Mouse (Mus musculus) myocyte (in vitro differentiated cells): ENCODE results near the gene Asap3. TPM values are rescaled to one million over a fixed set of nuclear protein-coding genes. Genes with fewer than 3 reads are reported as not detected.

ENCODE experiments used
- H3K27me3 ChIP-seq: one replicate; pipeline ENCODE4 v1.6.1; 2011; ENCODE audit not compliant: control insufficient read depth, insufficient read depth, insufficient read length
- H3K36me3 ChIP-seq: one replicate; pipeline ENCODE4 v1.6.1; 2011; ENCODE audit not compliant: control insufficient read depth, insufficient read depth
- H3K4me2 ChIP-seq: one replicate; pipeline ENCODE4 v1.6.1; 2011; ENCODE audit warnings: low read depth, control low read depth
- H3K4me3 ChIP-seq: one replicate; pipeline ENCODE4 v1.5.1; 2011; ENCODE audit warnings: mild to moderate bottlenecking, control low read depth, moderate library complexity
- H3K79me2 ChIP-seq: one replicate; pipeline ENCODE4 v1.6.1; 2011; ENCODE audit not compliant: control insufficient read depth, insufficient read depth
- H3ac ChIP-seq: one replicate; pipeline ENCODE4 v1.6.1; 2011; ENCODE audit not compliant: control insufficient read depth, insufficient read length
- CEBPB ChIP-seq: IDR thresholded peaks from 2 replicates; pipeline ENCODE4 v1.6.1; 2011; ENCODE audit warnings: mild to moderate bottlenecking, moderate library complexity; ENCODE audit not compliant: poor library complexity, insufficient read depth, severe bottlenecking
- E2F4 ChIP-seq: IDR thresholded peaks from one replicate; pipeline ENCODE4 v1.6.1; 2011; ENCODE audit warnings: mild to moderate bottlenecking, control low read depth, moderate library complexity; ENCODE audit not compliant: insufficient read depth
- MAX ChIP-seq: IDR thresholded peaks from one replicate; pipeline ENCODE4 v1.6.1; 2011; ENCODE audit warnings: low read depth, mild to moderate bottlenecking, control low read depth
- MYOD1 ChIP-seq, 3 experiments: IDR thresholded peaks; one replicate each; pipeline ENCODE4 v1.6.1; 2011; ENCODE audit warnings: control low read depth in 2 of 3, low read depth in 2 of 3, mild to moderate bottlenecking in 2 of 3, moderate library complexity in 1 of 3; ENCODE audit not compliant: insufficient read length in 2 of 3, control insufficient read depth in 1 of 3
- MYOG ChIP-seq, 3 experiments: IDR thresholded peaks; one replicate each; pipeline ENCODE4 v1.6.1; 2011; ENCODE audit warnings: control low read depth in 2 of 3, low read depth in 2 of 3, mild to moderate bottlenecking in 2 of 3; ENCODE audit not compliant: insufficient read length in 2 of 3, control insufficient read depth in 1 of 3, insufficient read depth in 1 of 3
- POLR2A ChIP-seq: IDR thresholded peaks from one replicate; pipeline ENCODE4 v1.6.1; 2011; ENCODE audit warnings: low read depth, mild to moderate bottlenecking, control low read depth, moderate library complexity; ENCODE audit not compliant: insufficient read length
- POLR2AphosphoS2 ChIP-seq: IDR thresholded peaks from one replicate; pipeline ENCODE4 v1.6.1; 2011; ENCODE audit warnings: low read depth, control low read depth; ENCODE audit not compliant: insufficient read length
- REST ChIP-seq: IDR thresholded peaks from one replicate; pipeline ENCODE4 v1.6.1; 2011; ENCODE audit warnings: mild to moderate bottlenecking, control low read depth, moderate library complexity; ENCODE audit not compliant: insufficient read depth, insufficient read length
- SRF ChIP-seq: IDR thresholded peaks from one replicate; pipeline ENCODE4 v1.6.1; 2011; ENCODE audit warnings: low read depth; ENCODE audit not compliant: control insufficient read depth, insufficient read length
- TCF12 ChIP-seq: IDR thresholded peaks from one replicate; pipeline ENCODE4 v1.6.1; 2011; ENCODE audit warnings: mild to moderate bottlenecking, control low read depth; ENCODE audit not compliant: poor library complexity, insufficient read depth, severe bottlenecking
- TCF3 ChIP-seq: IDR thresholded peaks from one replicate; pipeline ENCODE4 v1.6.1; 2011; ENCODE audit warnings: low read depth, control low read depth; ENCODE audit not compliant: insufficient read length
- USF1 ChIP-seq: IDR thresholded peaks from one replicate; pipeline ENCODE4 v1.6.1; 2011; ENCODE audit warnings: low read depth, mild to moderate bottlenecking, control low read depth, moderate library complexity
- polyA plus RNA-seq: library from polyadenylated mRNA; unstranded; fragments of >200 nt; fragmentation: generic; extraction: Trizol; gene quantifications from one replicate; pipeline ENCODE4 v1.2.1, GENCODE M21; 2012; ENCODE audit warnings: missing spikeins

The Asap3 gene
- polyA plus RNA-seq, 1 experiment: 3.9 TPM

DNA sequence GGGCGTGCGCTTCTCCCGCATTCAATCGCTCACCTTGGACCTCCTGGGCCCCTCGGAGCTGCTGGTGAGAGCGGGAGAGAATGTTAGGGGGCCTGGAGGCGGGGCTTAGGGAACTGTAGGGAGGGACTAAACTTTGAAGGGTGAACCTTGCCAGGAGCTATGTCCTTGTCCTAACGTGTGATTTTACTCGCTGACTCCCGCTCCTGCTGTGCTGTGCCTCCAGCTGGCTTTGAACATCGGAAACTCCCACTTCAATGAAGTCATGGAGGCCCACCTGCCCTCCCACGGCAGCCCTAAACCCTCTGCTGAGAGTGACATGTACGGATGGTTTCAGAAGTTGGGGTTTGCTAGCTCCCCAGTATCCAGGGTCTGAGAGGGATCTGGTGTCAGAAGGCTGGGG lies 32.5 kb downstream of the Asap3 start:
- peaks cover 6% of the 10 kb centered on the region for H3K36me3 ChIP-seq
- no peak overlapping the region for H3K4me3 ChIP-seq
- no peak overlapping the region for H3ac ChIP-seq
- H3K79me2 ChIP-seq: no peaks in the 10 kb centered on the region
- TF ChIP-seq MYOG (IDR thresholded peaks at IDR 0.05; ENCODE audit: control insufficient read depth in 1 of 3, insufficient read depth in 1 of 3, insufficient read length in 2 of 3, low read depth in 2 of 3) (no peak), MYOD1 (IDR thresholded peaks at IDR 0.05; ENCODE audit: control insufficient read depth in 1 of 3, insufficient read length in 2 of 3, low read depth in 2 of 3) (no peak), TCF3 (no peak), REST (no peak), CEBPB (no peak), TCF12 (no peak), POLR2AphosphoS2 (no peak)
- H3K4me2 ChIP-seq: no peak overlapping the region
- no peaks in the 10 kb centered on the region for H3K27me3 ChIP-seq

DNA sequence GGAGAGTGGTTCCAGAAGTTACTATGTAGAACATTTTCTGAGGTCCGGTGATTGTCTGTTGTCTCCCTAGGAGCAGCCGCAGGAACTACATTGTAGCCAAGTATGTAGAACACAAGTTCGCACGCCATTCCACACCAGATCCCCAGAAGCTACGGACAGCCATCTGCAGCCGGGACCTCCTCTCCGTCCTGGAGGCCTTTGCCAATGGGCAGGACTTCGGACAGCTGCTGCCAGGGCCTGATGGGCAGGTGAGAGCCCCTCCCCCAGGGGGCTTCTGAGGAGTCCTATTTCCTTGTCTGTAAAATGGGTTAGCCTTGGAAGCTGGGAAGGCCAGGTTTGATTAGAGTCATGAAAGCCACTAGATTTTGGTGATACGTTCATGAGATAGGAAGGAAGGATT lies 32.9 kb downstream of the Asap3 start:
- no peak for TF ChIP-seq E2F4
- TF ChIP-seq POLR2AphosphoS2: no peak
- TF ChIP-seq REST: no peak
- no peak for TF ChIP-seq MYOD1 (IDR thresholded peaks at IDR 0.05; ENCODE audit: control insufficient read depth in 1 of 3, insufficient read length in 2 of 3, low read depth in 2 of 3)
- no peak for TF ChIP-seq MAX
- no peak for TF ChIP-seq POLR2A
- TF ChIP-seq MYOG (IDR thresholded peaks at IDR 0.05; ENCODE audit: control insufficient read depth in 1 of 3, insufficient read depth in 1 of 3, insufficient read length in 2 of 3, low read depth in 2 of 3): no peak
- no peak for TF ChIP-seq CEBPB
- TF ChIP-seq TCF3: no peak
- no peak for TF ChIP-seq TCF12
- TF ChIP-seq USF1: no peak
- TF ChIP-seq SRF: no peak
- H3K36me3 ChIP-seq: peaks cover 6% of the 10 kb centered on the region
- no peaks in the 10 kb centered on the region for H3K79me2 ChIP-seq
- H3K27me3 ChIP-seq: no peaks in the 10 kb centered on the region
- H3K4me3 ChIP-seq: no peak overlapping the region
- H3K4me2 ChIP-seq: no peak overlapping the region
- H3ac ChIP-seq: no peak overlapping the region

DNA sequence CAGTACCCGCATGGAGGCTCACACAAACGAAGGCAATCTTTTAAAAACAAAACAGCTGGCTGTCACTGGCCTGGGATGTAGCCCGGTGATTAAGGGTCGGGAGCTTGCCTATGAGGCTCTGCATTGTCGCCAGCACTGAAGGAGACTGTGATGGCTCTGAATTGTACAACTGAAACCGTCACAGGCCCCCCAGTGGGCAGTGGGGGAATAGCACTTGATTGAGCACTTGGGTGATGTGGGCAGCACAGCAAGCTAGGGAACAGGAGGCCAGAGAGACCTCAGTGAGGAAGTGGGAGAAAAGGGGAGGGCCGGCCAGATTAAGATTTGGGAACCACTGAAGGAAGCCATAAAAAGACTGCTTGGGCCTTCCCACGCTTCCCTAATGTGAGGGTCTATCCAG lies 33.5 kb downstream of the Asap3 start:
- no peak for TF ChIP-seq E2F4
- TF ChIP-seq TCF3: no peak
- TF ChIP-seq TCF12: no peak
- TF ChIP-seq POLR2A: no peak
- TF ChIP-seq REST: no peak
- no peak for TF ChIP-seq SRF
- TF ChIP-seq CEBPB: no peak
- no peaks in the 10 kb centered on the region for H3K27me3 ChIP-seq
- peaks cover 6% of the 10 kb centered on the region for H3K36me3 ChIP-seq
- H3K79me2 ChIP-seq: no peaks in the 10 kb centered on the region
- no peak overlapping the region for H3ac ChIP-seq
- H3K4me2 ChIP-seq: no peak overlapping the region
- no peak overlapping the region for H3K4me3 ChIP-seq

DNA sequence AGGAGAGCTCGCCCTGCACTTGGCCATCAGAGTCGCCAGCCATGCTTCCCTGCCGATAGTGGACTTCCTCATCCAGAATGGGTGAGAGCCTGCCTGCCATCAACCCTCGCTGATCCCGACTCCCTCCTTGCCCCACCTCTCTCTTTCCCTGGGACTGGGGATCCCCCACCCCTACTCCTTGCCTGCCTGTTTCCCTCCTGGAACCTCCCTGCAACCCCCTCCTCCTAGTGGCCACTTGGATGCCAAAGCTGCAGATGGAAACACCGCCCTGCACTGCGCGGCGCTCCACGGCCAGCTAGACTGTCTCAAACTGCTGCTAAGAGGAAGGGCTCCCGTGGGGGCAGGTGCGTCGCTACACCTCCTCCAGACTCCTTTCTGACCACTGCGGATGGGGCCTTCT lies 34.0 kb downstream of the Asap3 start:
- H3K36me3 ChIP-seq: peaks cover 6% of the 10 kb centered on the region
- H3K4me2 ChIP-seq: no peak overlapping the region

DNA sequence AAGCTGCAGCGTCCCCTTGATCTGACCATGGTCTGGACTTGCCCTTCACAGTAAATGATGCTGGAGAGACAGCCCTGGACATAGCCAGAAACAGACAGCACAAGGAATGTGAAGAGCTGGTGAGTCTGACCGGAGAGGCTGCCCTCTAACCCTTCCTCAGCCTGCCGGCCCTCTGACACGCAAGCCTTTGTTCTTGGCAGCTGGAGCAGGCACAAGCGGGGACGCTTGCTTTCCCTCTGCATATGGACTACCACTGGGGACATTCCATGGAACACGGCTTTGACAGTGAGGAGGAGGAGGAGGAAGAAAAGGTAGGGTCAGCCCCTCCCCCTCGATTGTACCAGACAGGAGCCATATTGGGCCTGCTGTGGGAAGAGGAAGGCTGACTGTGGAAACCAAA lies 34.8 kb downstream of the Asap3 start:
- Histone ChIP-seq H3K4me3 (no peak overlapping the region), H3K27me3 (no peaks in the 10 kb centered on the region), H3K4me2 (no peak overlapping the region), H3ac (no peak overlapping the region), H3K36me3 (peaks cover 4% of the 10 kb centered on the region), H3K79me2 (no peaks in the 10 kb centered on the region)
- no peak for TF ChIP-seq POLR2AphosphoS2
- TF ChIP-seq MYOD1 (IDR thresholded peaks at IDR 0.05; ENCODE audit: control insufficient read depth in 1 of 3, insufficient read length in 2 of 3, low read depth in 2 of 3): no peak
- TF ChIP-seq POLR2A: no peak
- TF ChIP-seq CEBPB: no peak
- no peak for TF ChIP-seq REST
- no peak for TF ChIP-seq USF1
- TF ChIP-seq SRF: no peak
- TF ChIP-seq MYOG (IDR thresholded peaks at IDR 0.05; ENCODE audit: control insufficient read depth in 1 of 3, insufficient read depth in 1 of 3, insufficient read length in 2 of 3, low read depth in 2 of 3): no peak
- no peak for TF ChIP-seq MAX
- no peak for TF ChIP-seq TCF3

More for the DNA sequence above, 34.0 kb downstream of the Asap3 start:
- Histone ChIP-seq H3K4me3 (no peak overlapping the region), H3K27me3 (no peaks in the 10 kb centered on the region), H3K79me2 (no peaks in the 10 kb centered on the region), H3ac (no peak overlapping the region)
- TF ChIP-seq POLR2A: no peak
- TF ChIP-seq POLR2AphosphoS2: no peak
- no peak for TF ChIP-seq REST
- TF ChIP-seq TCF12: no peak
- TF ChIP-seq MAX: no peak
- TF ChIP-seq MYOD1 (IDR thresholded peaks at IDR 0.05; ENCODE audit: control insufficient read depth in 1 of 3, insufficient read length in 2 of 3, low read depth in 2 of 3): no peak
- no peak for TF ChIP-seq SRF
- no peak for TF ChIP-seq CEBPB
- no peak for TF ChIP-seq E2F4
- no peak for TF ChIP-seq MYOG (IDR thresholded peaks at IDR 0.05; ENCODE audit: control insufficient read depth in 1 of 3, insufficient read depth in 1 of 3, insufficient read length in 2 of 3, low read depth in 2 of 3)
- no peak for TF ChIP-seq TCF3
- TF ChIP-seq USF1: no peak
